Mouse (Mus musculus) c-Kit-positive CD71-positive TER-119-negative erythroid progenitor cells, embryonic 14.5 days (primary cell): Measurements from ENCODE around the gene Cfap299.

Experiments used
- DNase-seq: peaks from one replicate; pipeline ENCODE4 v3.0.0-alpha.2; 2013; ENCODE audit warnings: low read depth

Cfap299 gene

DNA sequence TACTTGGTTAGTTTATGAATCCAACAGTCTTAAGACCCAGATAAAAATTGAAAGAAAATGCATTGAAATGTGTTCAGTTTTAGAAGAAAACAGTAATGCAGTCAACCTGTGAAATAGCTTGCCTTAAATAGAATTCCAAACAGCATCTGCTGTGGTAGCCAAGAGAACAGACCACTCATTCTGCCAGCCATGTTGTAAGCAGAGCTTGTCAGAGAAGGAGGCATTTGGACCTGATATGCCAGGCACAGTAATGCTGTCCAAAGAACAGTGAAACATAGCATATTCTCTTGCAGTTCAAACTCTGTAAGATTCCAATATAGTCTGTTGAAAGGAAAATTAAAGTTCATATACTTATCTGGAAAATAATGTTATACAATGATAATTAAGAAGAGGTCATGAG is 321.2 kb downstream of the Cfap299 start:
- no peak for DNase-seq

DNA sequence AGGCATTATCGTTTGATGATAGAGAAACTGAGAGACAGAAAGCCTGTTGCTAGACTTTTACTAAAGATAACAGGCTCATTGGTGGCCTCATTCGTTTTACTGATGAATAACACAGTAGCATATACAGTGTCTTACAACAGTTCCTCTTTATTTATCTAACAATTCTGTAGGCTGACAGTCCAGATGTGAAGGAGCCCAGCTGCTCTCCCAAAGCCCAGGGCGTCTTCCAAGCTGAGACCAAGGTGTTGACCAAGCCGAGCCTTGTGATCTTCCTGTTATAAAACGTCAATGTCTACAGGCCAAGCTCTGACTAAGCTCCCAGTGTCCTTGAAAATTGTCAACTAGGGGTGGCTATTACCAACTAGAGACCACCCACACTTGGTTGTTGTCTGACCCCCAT is 321.9 kb downstream of the Cfap299 start:
- DNase-seq, result no peak

DNA sequence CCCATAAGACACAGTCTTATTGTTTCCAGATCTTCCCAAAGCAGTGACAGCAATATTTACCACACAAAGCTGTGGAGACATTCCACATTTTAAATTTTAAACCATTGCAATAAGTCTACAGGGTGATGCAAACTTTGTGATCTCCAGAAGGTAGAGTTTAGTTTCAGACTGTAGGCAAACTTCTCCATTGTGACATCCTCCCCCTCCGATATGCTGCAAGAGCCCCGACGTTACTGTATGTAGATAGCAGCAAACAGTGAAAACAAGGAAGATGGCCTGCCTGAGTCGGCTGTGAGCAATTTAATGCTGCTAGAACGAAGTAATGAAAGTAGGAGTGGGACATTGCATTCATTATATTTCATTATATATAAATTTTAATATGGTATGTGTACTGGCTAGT is 359.1 kb downstream of the Cfap299 start:
- DNase-seq, result no peak

DNA sequence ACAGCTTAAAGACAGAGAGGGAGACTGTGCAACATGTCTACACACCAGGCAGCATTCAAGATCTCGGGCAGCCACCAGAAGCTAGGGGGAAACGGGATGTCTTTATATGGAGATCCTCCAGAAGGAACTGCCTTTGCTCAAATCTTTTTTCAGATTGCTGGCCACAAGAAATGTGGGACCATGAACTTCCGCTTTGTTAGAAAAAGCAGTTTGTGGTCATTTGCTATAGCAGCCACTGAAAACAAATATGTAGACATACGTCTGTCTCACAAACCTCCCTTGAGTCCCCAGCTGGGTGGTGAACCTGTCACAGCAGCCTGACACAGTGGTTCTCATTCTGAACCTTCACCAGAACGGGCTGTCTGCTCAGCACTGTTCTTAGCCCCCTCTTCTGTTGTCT is 363.0 kb downstream of the Cfap299 start:
- no peak for DNase-seq

DNA sequence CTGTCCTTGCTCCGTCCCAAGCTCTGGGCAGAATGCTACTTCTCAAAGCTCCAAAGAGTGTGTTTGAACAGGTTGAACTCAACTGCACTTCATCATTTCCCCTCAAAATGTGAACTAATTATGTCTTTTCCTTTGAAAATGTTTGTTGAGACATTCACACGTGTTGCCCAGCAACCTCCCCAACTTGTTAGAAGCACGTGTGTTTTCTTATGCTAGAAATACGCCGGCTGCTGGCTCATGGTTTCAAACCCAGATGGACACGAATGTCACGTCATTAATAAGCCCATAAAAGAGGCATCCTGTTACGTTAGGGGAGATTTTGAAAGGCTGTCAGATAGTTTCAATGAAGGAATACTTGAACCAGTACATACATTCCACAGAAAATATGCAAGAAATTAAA is 367.2 kb downstream of the Cfap299 start:
- DNase-seq, result no peak

DNA sequence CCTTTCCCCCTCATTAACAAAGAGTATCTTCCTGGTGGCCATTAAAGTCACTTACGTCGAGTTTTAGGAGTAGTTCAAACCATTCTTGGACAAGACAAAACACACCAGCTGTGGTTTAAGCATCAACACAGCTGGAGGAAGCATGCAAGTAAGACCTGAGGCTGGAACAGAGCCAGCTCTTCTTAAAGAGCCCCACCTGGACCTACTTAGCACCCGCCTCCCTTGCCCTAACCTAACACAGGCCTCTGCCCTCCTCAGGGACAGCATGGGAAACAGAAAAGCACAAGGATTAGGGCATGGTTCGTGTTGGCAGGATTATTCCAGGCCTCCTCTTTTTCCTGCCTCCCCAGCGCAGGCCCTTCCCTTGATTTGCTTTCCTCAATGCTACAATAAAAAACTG is 374.9 kb downstream of the Cfap299 start:
- DNase-seq, result no peak

DNA sequence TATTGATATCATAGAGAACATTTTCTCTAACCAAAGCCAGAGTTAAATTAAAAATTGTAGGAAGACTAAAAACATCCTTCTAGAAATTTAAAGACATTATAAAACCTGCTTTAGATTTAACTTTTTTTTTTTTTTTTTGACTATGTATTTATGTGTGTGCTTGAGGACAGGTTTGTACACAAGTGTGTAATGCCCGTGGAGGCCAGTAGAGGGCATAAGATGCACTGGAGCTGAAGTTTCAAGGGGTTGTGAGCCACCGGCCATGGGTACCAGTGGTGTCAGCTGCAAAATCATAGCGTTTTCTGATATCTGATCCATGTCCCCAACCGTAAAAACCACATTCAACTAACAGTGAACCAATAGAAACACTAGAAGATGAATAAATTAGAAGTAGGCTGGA is 377.5 kb downstream of the Cfap299 start:
- DNase-seq, result no peak

DNA sequence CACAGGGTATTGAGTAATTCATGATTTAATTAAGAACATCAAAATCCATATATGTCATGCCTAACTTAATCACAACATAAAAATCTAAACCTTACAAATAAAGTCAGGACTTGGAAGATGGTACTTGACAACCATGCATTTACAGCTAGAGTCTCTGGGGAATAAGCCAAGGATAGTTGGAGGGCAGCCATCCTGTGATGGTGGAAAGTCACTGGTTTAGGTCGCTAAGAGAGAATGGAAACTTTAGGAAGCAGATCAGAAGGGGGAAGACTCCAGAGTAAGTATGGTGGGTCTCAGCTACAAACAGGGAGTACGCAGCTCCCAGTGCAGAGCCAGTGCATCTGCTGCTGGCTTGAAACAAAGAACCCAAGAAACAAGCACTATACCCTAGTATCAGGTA is 386.3 kb downstream of the Cfap299 start:
- DNase-seq, result no peak

DNA sequence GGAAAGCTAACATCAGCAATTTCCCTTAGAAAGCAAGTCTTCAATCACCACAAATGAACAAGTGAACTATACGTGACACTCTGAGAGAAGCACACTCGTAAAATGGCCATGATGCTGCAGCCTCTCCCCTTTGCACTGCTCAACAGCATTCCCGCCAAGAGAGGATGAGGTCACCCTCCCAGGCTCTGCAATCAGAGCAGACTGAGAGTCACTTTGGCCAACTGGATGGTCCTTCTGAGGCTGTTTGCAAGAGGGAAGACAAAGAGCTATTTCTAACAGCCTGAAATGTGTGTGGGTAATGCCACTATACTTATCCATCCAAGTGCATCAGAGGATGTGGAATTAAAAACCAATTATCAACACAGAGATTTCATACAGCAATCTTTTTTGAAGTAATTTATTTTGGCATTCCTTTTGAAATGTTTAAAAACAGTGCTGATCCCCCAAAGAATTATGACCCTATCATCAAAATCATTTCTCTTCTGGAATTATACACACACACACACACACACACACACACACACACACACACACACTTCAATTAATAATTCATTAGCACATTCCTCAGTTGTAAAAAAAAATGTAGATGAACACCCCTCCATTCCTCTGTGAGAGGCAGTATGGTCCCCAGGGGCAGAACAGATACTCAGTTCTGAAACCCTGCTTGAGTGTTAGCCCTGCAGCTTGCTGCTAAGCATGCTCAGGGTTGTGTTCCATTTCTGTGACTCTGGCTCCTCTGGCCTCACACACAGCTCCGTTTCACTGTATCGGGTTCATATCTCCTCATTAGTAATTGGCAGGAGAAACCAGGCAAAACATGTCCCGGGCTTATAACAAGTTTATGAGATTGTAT is 403.3 kb downstream of the Cfap299 start:
- DNase-seq, result no peak

DNA sequence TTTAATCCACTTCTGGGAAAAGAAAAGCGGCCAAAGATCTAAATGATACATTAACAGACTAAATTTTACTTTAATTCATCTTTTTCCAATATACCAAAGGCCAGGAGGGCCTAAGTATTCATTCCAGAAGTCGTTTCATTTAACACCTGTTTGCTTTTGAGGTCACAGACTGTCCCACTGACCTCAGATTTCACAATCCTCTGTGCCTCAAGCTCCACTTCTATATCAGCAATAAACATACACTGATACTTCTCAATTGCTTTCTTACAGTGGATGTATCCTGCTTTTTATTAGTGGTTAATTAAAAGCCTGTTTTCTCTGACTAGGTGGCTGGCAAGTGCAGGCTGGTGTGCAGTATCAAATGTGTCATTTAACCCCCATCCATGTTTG is 403.9 kb downstream of the Cfap299 start:
- no peak for DNase-seq

DNA sequence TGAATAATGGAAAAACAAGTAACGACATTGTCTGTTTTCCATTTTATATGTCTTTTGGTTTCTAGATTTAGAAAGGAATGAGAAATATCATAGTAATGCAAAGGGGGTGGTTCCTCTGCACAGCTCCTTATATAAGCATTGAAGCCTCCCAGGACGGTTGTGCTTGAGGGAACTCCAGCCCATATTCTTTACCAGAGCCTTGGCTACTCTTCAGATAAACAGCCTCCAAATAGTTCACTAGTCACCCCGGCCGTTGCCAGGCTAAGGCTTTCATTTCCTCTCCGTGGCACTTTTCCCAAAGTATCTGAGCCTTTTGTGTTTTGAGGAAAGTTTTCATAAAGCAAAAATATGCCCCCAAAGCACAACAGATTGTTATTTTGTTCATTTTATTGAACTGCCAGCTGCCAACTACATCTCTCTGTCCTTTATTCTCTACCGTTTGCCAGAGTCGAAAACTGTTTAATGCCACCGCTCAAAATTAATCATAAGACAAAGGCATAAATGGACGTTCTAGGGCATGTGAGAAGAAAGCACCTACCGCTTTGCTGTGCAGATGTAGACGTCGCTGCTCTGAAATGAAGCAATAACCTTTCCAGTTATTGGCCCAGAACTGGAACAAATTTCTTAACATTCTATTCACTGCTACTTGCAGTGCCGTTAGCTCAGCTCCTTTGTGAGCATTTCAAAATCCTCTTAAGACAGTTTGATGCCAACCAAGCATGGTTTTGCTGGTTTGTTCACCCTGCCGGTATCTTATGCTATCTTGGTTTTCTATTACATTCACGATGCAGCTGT is 433.0 kb downstream of the Cfap299 start:
- no peak for DNase-seq

DNA sequence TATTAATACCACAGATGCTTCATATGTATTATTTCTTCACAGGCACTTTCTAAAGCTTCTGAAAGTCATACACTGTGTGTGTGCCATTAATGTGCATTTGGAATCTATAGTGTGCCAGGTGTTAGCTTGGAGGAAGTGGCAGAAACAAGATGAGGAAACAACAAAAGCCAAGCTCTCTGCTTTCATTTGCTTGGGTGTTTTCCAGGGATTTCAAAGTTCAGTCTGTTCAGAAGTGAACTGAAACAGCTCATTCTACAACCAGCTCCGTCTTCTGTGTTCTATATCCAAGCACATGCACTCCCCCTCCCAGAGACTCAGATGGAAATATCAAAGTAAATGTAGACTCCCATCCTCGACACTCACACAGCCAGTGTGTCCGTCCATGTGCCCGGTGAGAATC is 449.5 kb downstream of the Cfap299 start:
- DNase-seq, result no peak

DNA sequence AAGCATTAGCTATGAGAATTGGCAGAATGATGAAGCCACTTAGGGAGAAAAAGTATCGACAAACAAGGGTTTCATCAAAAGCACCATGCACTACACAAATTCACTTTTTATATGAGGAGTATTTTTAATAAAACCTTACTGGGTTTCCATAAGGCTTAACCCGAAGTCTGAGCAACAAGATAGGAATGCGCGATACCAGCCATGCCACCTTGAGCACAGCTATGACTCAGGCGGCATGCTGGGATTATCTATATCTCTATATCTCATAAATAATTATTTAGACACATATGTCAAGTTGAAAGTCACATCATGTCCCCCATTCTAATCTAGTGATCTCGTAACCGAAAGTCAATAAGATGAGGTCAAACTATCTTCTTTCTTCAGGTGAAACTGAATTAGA is 453.0 kb downstream of the Cfap299 start:
- no peak for DNase-seq

DNA sequence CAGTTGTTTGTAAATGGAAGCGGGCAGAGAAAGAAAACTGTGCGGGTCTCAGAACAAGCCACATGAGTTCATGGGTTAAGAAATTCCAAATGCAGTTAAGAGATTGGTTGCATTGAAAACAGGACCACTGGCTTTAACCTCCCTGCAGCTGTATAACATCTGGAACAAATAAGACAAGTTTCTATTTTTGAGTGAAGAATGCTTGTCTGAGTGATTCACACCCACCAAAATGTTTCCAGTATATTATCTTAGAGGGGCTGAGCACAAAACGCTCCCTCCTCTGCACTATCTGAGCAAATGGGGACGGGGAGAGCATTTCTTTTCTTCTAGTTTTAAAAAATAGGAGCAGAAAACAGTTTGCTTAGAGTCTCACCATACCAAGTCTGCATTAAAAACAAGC is 458.6 kb downstream of the Cfap299 start:
- no peak for DNase-seq

DNA sequence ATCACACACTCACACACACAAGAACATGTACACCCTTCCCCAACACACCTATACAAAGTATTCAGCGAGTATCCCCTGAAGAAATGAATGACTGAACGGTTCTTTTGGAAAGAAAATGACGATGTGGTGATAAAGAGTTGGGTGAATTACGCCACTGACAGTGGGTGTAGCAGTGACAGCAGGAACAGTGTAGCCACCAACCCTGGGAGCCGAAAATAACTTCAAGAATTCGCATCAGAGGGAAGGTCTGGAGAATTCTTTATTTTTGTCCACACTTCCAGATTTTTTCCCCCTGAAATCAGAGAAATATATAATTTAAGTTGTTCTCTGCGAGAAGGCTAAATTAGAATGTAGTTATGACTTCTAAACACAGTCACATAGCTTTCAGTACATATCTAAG is 459.5 kb downstream of the Cfap299 start:
- no peak for DNase-seq

DNA sequence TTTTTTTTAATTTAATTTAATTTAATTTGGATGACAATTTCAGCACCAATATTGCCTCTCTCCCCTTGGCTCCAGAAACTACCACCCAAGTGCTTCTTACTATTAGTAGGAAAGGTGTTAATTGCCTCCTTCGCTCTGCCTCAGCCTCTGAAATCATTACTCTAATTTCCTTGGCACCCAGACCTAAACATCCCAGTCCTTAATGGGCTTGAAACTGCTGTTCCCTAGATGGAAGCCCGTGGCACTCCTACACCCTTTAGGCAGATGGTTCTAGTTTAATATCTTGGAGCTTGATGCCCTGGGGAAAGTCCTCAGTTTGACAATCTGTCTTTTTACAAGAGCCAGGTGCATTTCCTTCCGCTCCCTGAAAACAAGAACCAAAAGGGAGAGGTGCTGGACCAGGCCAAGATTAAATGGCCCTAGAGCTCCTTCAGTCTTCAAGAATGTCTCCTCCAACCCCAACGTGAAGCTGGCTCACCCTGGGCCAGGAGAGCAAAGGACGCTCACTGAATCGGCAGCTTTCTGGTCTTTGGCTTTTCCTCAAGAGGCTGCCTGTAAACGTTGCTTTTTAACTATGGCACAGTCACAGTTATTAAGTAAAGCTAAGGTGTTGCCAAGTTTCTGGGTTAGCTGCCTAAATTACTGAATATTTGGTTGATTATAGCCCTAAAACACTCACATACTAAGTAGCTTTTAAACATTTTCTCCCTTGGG is 461.9 kb downstream of the Cfap299 start:
- DNase-seq, result no peak

DNA sequence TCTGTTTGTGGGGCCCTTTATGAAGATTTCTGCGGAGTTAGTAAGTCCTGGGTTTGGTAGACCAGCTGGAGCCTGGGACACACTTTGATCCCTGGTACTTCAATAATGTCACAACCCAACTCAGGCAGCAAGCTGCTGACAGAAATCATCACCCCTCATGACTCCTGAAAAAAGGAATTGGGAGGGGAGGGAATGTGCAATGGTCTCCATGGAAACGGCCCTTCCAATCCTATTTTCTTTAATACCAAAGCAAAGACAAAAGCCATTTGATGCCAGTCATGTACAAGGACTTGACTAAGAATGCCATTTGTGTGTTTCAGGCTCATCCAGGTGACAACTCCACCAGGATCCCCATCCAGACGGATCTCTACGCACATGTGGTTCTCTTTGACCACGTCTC is 472.4 kb downstream of the Cfap299 start:
- DNase-seq, result no peak

DNA sequence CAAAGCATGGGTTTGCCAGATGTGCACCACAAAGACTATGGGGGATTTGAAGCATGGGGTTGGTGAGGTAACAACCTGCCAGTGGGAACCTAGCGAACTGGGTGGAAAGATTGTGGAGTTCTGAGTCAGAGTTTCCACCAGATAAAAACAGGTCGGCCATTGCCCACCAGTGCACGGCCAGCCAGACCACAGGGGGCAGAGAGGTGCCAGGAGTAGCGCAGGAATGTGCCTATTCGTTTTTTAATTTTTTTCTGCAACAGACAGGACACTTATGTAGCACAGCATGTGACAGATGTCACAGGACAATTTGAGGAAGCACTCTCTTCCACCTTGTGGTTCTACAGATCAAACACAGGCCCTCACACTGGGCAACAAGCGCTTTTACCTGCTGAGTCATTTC is 475.7 kb downstream of the Cfap299 start:
- no peak for DNase-seq

DNA sequence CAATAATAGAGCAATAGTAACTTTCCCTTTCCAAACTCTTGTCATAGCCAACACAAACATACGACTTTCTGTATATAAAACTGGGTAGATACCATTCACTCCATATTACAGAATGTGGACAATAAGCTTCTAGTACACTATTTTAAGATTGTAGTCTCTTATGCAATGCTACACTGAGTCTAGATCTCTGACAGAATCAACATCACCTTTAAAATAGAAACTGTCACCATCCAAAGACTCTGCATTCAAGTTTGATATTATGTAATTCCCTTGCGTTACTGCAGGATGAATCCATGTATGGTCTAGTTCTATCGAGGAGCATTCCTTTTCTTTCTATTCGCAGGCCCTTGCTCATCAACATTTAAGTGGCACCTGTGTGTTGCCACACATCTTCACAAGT is 477.4 kb downstream of the Cfap299 start:
- no peak for DNase-seq

DNA sequence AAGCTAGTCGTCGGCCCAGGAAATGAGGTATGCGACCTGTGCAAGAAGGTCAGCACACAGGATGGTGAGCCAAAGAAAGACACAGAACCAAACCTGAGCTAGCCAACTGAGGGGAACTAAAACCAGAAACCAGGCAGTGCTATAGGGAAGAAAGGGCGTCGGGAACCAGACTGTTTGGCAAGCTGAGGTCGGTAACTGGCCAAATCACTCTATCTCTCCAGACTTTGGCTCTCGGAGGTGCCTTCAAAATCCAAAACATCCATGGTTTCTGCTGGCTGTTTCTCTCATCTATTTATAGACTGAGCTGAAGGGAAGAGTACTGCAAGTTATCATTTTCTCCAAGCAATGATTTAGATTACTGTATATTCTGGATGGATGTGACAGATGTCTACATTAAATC is 477.9 kb downstream of the Cfap299 start:
- DNase-seq, result no peak

DNA sequence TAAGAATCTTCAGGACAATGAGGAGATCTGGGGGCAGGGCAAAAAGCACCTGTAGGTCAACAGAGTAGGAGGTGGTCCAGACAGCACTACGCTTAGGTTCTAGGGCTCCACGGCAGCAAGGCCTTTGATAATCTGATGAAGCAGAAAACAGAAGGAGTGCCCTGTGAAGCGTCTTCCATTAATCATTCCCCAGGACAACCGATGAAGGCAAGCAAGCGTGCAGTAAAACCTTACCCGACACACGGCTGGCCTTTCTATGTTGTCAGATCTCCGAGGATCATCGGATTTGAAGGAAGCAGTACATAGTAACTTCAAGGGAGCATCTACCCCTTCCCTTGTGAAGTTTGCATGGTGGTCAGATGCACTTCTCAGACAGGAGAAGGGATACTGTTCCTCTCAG is 478.8 kb downstream of the Cfap299 start:
- DNase-seq, result no peak

DNA sequence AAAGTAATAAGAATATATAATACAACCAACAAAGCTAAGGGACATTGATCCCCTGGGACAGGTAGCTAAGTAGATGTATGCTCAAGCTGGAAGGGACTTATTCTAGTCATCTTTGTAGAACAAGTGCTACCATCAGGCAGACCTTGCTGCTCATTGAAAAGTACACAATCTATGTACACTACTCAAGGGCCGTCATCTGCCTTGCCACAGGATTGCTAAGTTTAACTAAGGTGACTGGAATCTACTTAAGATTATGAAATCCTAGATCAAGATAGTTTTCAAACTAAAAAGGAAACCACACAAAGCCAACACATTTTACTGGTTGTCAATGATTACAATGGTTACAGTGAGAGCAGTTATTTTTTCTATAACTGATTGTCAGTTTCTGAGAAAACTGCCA is 483.3 kb downstream of the Cfap299 start:
- DNase-seq, result no peak

DNA sequence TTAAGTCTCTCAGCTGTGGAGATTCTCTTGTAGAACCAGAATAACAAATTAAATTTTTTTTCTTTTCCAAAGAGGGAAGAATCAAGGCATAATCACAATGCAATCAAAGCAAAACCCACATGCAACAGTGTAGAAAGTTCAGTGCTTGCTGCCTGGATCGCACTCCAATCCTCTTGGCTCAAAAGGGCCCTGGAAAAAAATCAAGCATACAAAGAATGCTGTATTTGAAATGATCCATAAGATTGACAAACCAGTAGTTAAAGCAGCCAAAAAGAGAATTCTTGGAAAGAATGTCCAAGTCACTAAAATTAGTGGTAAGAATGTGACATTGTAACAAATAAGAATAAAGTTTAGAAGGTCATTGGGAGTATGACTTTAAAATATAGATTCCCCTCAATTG is 486.2 kb downstream of the Cfap299 start:
- DNase-seq, result no peak
